Mouse (Mus musculus) bone marrow macrophage, adult 2 months (primary cell): ENCODE measurements around the gene Slc25a38. TPM values are rescaled to one million over a fixed set of nuclear protein-coding genes. Genes with fewer than 3 reads are reported as not detected.

Experiments
- H3K27ac ChIP-seq: 2 replicates; pipeline ENCODE4 v1.5.1; 2012; ENCODE audit warnings: low read depth, low read length; ENCODE audit not compliant: insufficient read depth
- H3K4me1 ChIP-seq: 2 replicates; pipeline ENCODE4 v1.6.1; 2012; ENCODE audit warnings: low read length; ENCODE audit not compliant: control insufficient read depth, insufficient read depth
- H3K4me3 ChIP-seq: 2 replicates; pipeline ENCODE4 v1.5.1; 2012; ENCODE audit warnings: mild to moderate bottlenecking, low read length, moderate library complexity; ENCODE audit not compliant: insufficient read depth
- CTCF ChIP-seq: IDR thresholded peaks from 2 replicates; pipeline ENCODE4 v1.5.1; 2012; ENCODE audit warnings: low read depth, mild to moderate bottlenecking, low read length, moderate library complexity
- POLR2A ChIP-seq: IDR thresholded peaks from 2 replicates; pipeline ENCODE4 v1.6.1; 2012; ENCODE audit warnings: mild to moderate bottlenecking, low read depth, low read length, borderline replicate concordance
- polyA plus RNA-seq: library from polyadenylated mRNA; stranded (reverse); fragments of >200 nt; gene quantifications from 2 replicates; pipeline ENCODE4 v1.2.4, GENCODE M21; 2012; ENCODE audit not compliant: missing spikeins, insufficient read depth, insufficient read length

Gene Slc25a38
- 18.5 and 18.7 TPM in 2 replicates for polyA plus RNA-seq

DNA sequence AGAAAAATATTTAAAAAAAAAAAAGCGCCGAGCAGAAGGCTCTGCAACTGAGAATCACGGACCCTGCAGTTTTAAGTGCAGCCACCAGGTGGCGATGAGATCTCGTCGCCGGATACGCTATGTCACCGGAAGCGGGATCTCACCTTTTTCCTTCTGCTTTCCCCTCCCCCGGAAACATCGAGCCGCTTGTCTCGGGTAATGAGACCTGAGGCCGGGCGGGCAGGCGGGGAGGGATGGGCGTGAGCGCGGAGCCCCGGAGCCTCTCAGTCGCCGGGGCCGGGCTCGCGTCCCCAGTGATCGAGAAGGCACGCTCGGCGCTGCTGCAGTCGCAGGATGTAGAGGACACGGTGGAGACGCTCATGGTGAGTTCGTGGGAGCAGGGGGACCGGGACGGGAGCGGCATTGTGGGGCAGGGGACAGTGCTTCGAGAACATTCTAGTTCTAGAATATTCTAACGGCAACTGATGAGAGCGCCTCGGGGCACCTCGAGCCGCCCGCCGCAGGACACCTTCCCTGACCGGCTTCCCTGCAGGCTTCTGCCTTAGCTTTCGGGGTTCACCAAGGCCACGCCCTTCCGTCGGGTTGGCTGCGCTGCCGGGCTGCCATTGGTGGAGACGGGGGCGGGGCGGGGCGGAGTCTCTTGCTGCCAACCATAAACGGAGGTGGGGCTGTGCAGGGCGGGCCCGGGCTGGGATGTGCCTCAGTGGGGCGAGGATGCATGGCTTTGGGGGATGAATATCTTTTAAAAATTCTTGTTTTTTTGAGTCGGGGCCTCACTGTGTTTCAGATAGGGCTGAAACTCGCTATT is at the start of gene Slc25a38:
Gene Slc25a38, plus strand, starts transcription at position 164 of the 808 bp plus-strand sequence.
- Histone ChIP-seq H3K27ac (peak within 1 kb of the TSS; percentile 84), H3K4me1 (peaks cover 10% of the 10 kb centered on the region), H3K4me3 (peak within 1 kb of the TSS; percentile 100)
- TF ChIP-seq CTCF (peak; percentile 60), POLR2A (no peak)

- Histone ChIP-seq H3K4me3 (no peak overlapping the region), H3K27ac (no peak overlapping the region), H3K4me1 (peaks cover 28% of the 10 kb centered on the region)
- TF ChIP-seq POLR2A = no peak
- TF ChIP-seq CTCF = no peak
Observed at GRCm38 (mm10) chr9:120064317-120064716, 45.9 kb upstream of the Slc25a38 start.

DNA sequence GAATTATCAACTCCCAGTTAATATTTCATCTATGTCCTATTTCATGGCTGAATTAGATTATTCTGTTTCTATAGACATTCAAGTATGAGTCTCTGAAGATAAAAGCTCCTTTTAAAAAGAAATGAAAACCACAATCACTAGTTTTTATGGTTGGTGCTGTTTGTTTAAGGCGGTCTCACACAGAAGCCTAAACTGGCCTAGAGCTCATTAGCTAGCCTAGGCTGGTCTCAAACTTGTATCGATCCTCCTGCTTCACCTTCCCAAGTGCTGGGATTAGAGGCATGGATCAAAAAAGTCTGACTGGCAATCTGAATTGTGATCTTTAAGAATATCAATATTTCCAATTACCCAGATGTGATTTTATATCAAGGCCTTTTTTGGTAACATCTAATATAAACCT is 42.6 kb upstream of the Slc25a38 start:
- Histone ChIP-seq H3K27ac (no peak overlapping the region), H3K4me3 (no peak overlapping the region), H3K4me1 (peaks cover 41% of the 10 kb centered on the region)
- TF ChIP-seq POLR2A (no peak), CTCF (no peak)

GRCm38 (mm10) chr9:120068047-120068446 is 42.1 kb upstream of the Slc25a38 start:
- H3K4me3 ChIP-seq = no peak overlapping the region
- TF ChIP-seq CTCF = no peak
- no peak for TF ChIP-seq POLR2A
- peaks cover 45% of the 10 kb centered on the region for H3K4me1 ChIP-seq
- no peak overlapping the region for H3K27ac ChIP-seq

- H3K4me1 ChIP-seq = peaks cover 37% of the 10 kb centered on the region
- no peak within 1 kb of the TSS for H3K4me3 ChIP-seq
- TF ChIP-seq CTCF = no peak
- TF ChIP-seq POLR2A = no peak
- H3K27ac ChIP-seq = peak within 1 kb of the TSS; percentile 30; the same call in 1 of the 2 replicates
Observed at GRCm38 (mm10) chr9:120069779-120070178, 40.4 kb upstream of the Slc25a38 start, which contains the start of gene Cx3cr1. TSS of gene Cx3cr1 (minus strand) at chr9:120069879.

GRCm38 (mm10) chr9:120071251-120071650 is 38.9 kb upstream of the Slc25a38 start:
- Histone ChIP-seq H3K4me1 (peaks cover 36% of the 10 kb centered on the region), H3K27ac (no peak overlapping the region), H3K4me3 (no peak overlapping the region)
- TF ChIP-seq POLR2A (no peak), CTCF (no peak)

DNA sequence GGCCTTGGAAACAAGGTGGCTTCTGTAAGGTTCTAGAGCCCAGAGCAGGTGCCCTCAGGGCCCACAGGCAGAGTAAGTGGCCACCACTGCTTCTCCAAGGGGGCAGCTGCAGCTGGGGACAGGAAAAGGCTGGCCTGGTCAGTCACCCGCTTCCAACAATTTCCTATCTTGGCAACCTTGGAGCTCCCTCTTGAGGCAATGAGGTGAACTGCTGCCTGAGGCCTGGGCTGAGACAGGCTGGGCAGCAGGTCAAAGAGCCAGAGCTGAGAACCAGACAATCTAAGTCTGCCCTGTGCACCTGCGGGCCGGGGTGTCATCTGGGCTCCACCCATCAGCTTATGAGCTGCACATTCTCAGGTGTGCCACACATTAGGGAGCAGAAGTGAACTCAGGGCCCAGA is 37.0 kb upstream of the Slc25a38 start:
- Histone ChIP-seq H3K27ac (no peak overlapping the region), H3K4me1 (peaks cover 34% of the 10 kb centered on the region), H3K4me3 (no peak overlapping the region)
- TF ChIP-seq POLR2A (no peak), CTCF (peak; percentile 91)

- Histone ChIP-seq H3K27ac (no peak overlapping the region), H3K4me1 (peaks cover 23% of the 10 kb centered on the region), H3K4me3 (no peak overlapping the region)
- TF ChIP-seq CTCF (no peak), POLR2A (no peak)
Observed at GRCm38 (mm10) chr9:120074516-120074915, 35.7 kb upstream of the Slc25a38 start.

DNA sequence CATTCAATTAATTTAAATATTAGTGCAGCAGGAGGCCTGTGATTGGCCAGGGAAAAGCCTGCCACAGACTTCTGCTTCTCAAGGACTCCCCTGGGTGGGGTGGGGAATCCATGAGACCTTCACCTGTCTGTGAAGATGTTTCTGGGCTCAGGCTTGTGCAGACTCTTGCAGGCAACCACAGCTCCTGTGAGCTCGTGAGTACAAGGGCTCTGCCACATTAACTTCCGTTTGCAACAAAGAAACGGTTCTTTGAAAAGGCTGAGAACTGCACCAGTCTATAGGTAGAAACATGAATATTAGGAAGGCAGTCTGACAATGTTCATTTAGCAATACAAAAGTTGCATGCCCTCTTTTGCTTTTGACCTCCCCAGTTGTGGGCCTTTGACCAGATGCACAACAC is 31.9 kb upstream of the Slc25a38 start:
- TF ChIP-seq CTCF = no peak
- no peak for TF ChIP-seq POLR2A
- Histone ChIP-seq H3K4me3 (no peak overlapping the region), H3K4me1 (no peaks in the 10 kb centered on the region), H3K27ac (no peak overlapping the region)

GRCm38 (mm10) chr9:120079901-120080300 is 30.3 kb upstream of the Slc25a38 start:
- H3K4me1 ChIP-seq = no peaks in the 10 kb centered on the region
- no peak for TF ChIP-seq POLR2A
- no peak for TF ChIP-seq CTCF
- H3K27ac ChIP-seq = no peak overlapping the region
- H3K4me3 ChIP-seq = no peak overlapping the region

DNA sequence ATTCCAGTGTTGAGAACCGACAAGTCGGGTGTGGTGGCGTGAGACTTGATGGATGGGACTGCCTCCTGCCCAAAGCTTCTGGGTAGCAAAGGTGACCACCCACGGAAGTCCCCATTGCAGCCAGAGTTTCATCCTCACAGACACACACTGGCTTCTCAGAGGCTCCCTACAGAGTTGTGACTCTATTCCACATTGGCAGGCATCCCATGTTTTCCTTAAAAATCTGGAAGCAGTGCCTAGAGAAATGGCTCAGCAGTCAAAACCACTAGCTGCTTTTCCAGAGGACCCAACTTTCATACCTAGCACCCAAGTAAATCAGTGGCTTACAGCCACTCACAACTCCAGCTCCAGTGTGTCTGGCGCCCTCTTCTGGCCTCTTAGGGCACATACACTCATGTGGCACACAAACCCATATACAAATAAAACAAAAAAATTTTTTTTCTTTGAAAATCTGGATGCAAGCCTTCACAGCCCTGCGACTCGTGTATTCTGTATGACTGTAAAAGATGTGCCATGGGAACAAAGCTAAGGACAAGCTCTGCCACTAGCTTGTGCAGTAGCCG is 29.5 kb upstream of the Slc25a38 start:
- H3K4me1 ChIP-seq = no peaks in the 10 kb centered on the region
- H3K27ac ChIP-seq = no peak overlapping the region
- H3K4me3 ChIP-seq = no peak overlapping the region
- TF ChIP-seq CTCF = no peak
- no peak for TF ChIP-seq POLR2A
